Mouse (Mus musculus): ENCODE results near the gene Zfp710. TPM values are rescaled to one million over a fixed set of nuclear protein-coding genes. Genes with fewer than 3 reads are reported as not detected.

The Zfp710 gene
- total RNA-seq, 1 experiment from 2014 or later, result 21.4 TPM

DNA sequence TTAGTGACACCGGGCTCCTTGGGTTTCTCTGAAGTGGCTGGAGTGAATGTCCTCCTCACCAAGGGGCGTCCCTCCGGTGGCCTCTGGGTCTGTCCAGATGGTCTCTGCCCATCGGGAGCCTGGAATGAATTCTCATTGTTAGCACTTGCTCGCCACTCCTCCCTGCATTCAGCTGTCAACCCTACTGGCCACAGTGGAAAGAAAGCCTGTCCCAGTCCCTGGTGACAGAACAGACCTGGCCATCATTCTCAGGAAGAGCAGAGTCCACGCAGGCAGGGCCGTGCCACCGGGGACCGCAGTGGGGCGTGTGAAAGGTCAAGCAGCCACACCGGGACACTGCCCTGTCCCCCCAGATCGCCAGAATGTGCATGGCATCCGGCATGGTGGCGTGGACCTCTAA lies 33.2 kb downstream of the Zfp710 start:
- no peak for DNase-seq

DNA sequence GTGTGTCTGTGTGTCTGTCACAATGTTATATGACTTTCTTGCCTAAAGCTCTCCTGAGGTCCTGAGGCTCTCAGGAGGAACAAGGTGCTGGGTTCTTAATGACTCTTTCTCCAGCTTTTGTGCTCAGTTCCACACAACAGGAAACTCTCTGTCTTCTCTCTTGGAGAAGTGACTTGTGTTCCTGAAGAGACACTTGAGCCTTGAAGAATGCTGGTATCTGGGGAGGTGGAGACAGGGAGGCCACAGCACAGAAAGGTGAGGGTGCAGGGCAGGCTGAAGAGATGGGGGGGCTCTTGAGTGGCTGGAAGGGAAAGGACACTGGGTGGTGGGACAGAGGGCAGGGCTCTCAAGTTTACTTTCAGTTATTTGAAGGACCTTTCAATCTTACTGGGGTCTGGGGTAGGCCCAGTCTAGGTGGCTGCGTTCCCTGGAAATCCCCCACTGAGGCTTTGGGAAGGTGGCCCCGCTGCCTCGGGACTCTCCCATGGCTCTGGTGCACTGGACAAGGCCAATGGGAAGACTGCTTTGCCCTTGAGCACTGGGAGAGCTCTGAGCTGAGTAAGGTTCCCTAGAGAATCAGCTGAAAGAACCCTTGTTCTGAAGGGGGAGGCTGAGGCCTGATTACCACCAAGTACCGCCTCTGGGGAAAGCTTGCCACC lies 33.9 kb downstream of the Zfp710 start:
- DNase-seq, result peak; percentile 28

DNA sequence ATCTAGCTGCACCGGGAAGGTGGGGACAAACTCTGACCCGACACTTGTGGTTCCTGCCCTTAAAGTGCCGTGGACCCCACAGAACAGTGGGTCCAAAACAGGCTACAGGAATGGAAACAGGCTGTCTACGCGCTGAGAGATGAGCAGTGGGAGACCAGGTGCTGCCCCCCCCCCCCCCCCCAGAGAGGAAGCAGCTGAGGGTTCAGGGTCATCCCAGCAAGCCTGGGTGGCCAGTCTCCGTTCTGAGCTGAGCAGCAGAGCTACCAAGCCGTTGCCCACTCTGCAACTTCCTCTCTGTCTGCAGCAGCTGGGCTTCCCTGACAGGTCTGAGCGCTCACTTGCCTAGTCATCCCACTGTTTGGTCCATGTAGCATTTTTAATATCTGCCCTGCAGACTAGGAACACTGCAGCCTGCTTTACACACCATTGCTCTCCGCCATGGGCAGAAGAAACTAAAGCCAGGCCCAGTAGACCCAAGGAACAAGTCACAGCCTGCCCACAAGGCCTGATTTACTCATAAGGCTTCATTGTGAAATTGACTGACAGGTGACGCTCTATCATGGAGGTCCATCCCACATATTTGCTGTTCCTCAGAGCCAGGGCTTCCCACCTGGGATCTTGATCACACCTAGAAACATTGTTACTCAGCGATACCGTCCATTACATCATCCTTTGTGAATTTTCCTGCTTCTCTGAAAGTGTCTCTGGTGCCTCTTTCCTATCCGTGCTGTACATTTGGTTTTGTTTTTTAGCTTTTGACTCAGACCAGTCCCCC lies 34.6 kb downstream of the Zfp710 start:
- DNase-seq, result no peak

DNA sequence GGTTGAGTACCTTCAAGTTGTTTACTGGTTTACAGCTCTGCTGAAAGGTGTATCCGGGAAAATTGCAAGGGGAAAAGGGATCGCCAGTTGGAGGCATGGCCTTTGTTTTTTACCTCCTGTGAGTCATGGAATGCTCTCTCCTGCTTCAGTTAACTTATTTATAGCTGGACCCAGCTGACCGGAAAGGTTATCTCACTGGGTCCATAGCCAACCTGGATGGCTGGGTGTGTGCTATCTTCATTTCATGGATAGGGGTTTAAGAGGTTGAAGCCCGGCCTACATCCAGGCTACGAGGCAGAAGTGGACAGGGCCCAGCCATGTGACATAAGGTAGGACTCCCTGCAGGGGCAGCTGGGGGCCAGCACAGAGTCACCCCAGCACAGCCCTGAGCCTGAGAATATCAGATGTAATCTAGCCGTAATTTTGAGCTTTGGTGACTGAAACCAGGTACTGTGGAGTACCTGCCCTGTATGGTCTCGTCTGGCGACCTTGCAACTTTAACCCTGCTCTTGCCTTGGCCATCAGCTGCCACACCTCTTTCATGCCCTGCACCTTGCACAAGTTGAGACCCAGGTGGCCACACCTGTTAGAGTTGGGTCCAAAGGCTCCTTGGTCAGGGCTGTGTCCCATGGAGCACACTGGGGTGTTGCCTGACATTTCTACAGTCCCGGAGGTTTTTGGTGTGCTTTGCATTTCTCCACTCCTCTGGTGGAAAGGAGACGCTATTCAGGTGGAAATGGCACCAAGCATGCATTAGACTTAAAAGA lies 35.6 kb downstream of the Zfp710 start:
- no peak for DNase-seq

DNA sequence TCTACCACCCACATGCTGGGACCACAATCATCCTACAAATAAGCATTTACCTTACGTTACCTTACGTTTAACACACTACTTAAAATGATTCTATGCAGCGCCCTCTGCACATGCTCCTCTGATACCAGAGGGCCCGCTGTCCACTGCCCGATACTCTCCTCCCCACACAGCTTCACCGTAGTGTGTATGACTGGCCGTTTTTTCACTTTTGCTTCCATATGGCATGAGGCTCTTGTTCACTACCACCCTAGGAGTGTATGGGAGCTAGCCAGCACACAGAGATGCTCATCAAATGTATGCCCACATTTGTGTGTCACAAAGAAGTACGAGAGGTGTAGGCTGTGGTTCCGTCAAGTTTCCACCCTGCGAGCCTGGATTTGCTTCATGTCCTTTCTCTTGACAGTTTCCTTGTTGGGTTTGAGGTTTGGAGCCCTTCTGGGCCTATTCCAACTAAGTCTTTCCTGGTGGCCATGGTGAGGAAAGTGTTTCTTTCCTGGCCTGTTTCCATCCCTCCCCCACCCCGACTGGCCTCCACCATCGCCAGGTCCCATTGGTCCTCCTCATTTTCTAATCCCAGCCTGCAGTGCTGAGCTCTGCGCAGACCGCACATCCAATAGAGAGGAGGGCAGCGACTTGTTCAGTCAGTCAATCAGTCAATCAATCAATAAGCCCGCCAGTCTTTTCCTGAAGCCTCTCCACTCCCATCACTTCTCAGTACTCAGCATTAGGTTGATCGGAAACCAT lies 37.6 kb downstream of the Zfp710 start:
- no peak for DNase-seq

DNA sequence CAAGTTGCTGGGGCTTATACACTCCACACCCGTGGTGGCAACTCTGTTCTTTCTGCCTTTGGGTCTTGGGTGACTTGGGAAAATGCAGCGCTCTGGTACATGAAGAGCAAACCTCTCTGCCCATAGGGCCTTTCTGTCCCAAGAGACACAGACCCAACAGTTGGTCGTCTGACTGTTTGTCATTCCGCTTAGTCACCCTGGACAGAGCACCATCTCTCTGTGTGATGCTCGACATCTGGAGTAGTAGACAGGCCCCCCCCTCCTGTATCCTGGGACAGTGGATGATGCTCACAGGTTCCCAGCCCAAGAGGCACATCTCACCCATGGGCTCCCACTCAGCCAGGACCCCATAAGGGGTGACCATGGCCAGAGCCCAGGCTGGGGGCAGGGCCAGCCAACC lies 38.6 kb downstream of the Zfp710 start:
- DNase-seq, result no peak

DNA sequence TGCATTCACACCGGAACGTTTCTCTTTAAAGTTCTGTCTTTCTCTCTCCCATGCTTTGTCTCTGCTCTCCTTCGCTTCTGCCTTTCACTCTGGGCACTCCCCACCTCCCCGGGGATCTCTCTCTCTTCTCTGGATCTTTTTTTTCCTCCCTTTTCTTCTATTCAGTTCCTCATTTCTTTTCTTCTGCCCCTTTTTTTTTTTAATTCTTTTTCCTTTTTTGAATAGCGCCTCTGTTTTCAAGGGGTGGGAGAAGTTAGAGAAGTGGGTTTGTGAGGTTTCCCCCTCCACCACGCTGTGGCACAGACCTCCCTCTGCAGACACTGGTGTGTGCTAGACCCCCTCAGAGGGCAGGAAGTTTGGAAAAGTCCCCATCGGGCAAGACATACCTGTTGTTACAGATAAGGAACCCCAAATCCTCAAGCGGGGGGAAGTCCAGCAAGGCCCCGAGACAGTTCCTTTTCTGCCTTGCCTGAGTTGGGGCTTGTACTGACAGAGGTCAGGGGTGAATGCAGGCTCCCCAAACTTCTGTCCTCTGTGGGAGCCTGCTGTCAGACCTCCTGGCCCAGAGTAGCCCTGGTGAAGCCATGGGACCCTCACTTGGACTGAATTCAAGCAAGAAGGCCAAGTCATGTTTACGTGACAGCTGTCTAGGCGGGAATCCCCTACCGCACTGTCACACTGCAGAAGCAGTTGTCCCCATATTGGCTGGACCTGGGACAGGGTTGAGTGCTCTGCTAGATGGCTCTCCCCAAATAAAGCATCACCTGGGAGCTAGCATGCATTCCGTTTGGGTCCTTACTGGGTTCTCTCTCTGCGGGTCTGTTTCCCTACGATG lies 39.5 kb downstream of the Zfp710 start:
- DNase-seq, result no peak

DNA sequence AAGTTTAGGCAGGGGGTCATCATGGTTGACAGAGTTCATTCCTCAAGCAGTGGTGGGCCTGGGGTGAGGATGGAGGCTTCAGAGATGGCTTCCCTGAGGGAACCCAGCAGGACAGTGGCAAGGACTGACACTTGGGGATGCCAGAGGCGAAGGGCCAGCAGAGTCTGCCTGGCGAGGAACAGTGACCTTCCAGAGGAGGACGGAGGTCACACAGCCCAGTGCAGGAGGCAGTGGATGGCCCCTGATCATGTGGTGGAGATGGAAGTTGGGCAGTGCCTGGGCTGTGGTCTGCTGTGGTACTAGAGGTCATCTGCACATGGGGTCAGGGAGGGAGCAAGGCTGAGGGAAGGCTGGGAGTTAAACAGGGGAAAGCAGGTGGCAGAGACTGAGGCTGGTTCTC lies 40.6 kb downstream of the Zfp710 start:
- DNase-seq, result no peak

DNA sequence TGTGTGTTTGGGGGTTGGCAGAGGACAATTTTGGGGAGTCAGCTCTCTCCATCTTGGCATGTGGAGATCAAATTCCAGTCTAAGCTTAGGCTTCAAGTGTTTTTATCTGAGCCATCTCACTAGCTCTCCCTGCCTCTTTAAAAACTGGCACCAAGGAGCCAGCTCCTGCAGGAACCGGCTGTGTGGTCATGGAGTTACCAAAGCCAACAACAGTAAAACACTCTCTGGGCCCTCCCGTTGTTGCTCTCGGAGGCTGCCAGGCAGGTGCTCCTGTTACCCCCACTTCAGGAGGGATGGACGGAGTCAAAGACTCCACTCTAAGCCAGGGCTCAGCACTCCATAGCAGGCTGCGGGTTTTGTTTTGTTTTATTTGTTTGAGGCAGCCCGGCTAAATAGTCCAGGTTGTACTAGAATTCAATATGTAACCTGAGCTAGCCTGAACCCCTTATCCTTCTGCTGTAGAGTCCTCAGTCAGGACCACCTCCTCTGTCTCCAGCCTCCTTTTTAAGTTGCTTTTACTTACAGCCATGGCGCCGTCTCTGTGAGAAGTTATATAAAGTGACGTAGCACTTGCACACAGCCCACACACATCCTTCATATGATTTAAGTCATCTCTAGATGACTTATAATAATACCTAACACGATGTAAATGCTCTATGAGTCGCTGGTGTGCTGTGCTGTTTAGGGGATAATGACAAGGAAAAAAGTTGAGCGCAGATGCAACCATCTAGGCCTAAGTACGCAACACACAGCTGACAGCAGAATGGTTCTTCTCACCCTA lies 42.3 kb downstream of the Zfp710 start:
- DNase-seq, result no peak

DNA sequence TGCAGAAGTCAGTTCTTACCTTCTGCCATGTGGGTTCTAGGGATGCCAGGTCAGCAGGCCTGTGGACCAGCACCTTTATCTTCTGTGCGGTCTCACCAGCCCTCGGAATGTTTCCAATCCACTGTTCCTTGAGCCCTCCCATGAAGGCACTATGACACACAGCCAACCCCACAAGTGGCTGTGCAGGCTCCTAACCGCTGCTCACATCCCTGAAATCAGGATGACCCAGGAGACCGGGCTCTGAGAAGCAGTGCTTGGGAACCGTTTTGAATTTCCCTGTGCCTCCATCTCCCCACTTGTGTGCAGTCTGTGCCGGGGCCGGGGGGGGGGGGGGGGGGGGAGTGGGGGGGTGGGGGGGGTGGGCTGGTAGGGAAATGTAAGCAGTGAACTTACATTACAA lies 43.7 kb downstream of the Zfp710 start:
- DNase-seq, result no peak

DNA sequence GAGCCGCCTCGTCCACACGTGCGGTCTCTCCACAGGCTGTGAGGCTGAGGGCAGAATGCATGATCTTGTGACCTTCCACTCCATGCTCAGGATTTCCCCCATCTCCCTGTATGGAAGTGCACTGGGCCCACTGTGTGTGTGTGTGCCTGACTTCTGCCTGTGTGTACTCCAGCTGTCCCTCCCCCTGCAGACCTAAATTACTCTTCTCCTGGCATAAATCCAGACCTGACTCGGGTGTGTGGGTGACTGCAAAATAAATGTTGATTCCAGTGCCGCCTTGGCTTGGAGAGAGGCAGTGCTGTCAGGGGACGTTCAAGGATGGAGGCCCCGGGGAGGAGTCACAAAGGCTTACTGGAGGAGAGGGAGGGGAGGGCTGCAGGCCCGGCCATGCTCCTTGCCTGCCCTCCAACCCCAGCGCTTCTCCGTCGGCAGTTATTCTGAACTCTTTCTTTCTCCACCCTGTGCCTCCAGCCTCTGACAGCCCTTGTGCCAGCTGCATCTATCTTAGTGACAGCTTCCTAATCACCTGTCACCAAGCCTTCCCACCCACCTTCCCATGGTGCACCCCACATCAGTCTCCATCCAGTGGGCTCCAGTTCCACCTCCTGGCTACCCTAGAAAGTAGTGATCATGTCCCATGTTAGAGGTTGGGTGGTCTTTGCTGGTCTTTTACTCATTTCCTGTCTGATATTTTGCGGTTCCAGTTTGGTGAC lies 45.2 kb downstream of the Zfp710 start:
- peak; percentile 56 for DNase-seq

DNA sequence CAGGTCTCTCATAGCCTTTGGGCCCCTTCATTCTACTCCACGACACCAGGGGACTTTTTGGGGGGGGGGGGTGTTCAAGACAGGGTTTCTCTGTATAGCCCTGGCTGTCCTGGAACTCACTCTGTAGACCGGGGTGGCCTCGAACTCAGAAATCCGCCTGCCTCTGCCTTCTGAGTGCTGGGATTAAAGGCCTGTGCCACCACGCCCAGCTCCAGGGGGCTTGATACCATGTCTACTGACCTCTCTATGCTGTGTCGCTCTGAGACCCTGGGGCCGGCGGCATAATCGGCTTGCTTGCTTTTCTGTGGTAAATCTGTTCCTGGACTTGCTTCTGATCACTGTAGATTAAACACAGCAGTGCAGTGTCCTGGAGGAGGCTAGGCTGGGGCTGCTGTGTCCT lies 46.6 kb downstream of the Zfp710 start:
- no peak for DNase-seq

DNA sequence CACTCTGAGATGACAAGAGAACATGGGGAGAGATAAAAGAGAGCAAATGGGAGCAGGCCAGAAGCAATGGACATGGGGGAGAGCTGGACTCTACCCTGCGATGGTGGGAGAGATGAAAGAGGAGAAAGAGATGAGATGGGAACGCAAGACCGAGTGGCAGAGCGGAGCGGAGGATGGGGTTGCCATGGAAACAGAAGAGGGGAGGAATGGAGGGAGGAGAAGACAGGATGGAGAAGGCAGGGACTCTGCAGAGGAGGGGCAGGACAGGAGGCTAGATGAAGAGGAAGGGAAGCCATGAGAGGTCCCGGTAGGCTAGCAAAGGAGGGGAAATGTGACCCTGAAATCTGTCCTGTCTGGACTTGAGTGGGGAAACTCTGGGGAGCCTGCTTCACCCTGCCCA lies 47.7 kb downstream of the Zfp710 start:
- no peak for DNase-seq

DNA sequence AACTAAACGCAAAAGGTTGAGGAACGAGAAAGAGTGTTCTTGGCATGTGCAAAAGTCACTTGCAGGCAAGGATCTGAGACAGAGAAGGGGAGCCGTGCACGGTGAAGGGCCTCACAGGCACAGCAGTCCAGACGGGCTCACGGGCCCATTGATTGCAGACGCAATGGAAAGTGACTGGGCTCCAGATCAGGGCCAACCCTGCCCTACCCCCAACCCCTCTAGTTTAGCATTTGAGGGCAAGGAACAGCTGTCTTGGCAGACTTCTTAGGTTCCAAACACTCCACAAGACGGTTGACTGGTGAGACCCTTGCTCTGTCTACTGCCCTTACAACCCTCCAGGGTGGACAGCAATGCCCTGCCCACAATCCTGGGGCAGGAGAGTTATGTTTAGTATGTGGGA lies 48.9 kb downstream of the Zfp710 start:
- no peak for DNase-seq

DNA sequence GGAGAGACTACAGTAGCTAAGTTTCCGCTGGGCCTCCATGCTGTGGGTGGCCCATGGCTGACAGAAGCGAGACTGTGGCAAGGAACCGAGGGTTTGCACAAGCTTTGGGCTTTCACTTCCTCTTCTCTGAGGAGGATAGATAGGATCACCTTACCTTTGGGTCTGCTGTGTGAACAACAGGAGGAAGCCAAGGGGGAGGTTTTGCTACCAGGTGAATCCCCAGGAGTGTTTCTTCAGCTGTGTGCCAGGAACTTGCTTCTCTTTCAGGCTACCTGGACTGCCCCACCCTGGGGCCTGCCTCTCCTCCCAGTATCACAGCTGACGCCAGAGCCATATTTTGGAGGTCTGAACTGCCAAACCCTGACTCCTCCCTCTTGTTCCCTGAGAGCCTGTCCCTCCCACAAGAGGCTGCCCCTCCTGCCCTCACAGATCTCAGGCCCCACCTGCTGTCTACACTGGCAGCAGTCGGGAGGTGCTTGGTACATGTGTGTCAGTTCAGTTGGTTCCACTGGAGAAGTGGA lies 50.4 kb downstream of the Zfp710 start:
- no peak for DNase-seq

DNA sequence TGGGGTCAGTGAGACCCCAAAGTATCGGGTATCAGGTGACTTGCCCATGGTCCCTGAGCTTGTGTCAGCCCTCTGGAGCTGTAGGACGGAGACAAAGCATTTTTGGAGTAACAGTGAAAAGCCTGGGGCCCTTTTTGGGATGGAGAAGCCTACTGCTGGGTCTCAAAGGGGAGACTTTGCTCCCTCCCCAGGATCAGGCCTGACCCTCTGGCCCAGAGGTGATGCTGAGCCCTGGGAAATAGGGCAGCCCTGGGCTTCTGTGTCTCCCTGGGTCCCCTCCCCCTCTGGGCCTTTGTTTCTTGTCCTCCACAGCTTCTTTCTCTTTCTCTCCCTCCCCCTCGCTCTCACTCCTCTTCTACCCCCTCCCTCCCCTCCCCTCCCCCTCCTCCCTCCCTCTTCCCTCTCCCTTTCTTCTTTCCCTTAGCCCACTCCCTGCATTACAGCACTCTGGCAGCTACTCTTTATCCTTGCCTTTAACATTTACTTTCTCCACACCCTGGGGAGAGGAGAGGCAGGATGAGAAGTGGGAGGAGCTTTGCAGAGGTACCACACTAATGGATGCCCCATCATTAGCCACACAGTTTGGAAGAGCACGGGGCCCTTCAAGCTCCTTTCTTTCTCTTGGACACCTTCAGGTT lies 51.5 kb downstream of the Zfp710 start:
- no peak for DNase-seq

DNA sequence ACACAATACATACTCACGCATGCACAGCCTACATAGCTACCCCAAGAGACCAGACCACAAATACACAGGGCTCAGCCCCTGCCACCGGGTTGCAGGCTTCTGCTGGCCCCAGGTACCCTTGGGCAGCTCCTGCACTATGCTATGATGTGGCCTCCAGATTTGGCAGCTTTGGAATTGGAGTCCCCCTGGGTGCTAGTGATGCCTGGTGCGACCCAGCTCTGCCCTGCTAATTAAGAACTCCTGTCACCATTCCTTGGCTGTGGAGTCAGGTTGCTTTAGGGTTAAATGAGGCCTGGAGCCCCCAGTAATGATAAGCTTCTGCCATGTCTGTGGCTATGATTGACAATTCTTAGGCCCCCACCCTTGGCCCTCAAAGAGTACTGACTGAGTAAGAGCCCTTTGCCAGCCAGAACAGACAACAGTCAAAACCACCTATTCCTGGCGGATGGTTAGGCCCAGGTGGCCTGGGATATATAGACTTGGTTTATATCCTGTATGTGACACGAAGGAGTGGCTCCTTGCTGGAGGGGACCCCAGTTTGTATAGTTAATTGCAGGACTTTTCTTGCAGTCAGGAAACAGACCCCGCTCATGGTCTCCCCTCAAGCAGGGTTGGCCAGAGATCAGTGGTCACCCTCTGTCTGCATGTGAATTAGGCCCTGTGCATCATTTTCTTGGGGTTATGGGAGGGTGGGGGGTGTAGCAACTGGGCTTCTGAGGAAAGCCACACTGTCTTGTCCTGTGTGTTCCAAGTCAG lies 52.5 kb downstream of the Zfp710 start:
- DNase-seq, result no peak

DNA sequence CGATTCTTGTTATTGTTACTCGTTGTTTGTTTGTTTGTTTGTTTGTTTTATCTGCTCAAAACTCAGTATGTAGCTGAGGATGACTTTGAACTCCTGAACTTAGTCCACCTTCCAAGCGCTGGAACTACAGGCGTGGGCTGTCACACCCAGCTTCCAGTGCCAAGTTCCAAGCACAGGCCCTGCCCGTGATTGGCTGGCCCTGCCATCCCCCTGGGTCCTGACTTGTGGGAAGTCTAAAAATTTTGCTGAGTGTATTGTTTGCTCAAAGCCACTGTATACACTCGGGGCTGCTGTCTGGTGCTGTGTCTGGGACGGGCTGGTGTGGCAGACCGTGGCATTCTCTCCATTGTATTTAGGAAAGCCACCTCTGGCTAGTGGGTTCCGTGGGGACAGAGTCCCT lies 53.2 kb downstream of the Zfp710 start:
- DNase-seq, result no peak

Measured in adrenal gland, postnatal 25 days (tissue).